Mouse (Mus musculus) heart, postnatal 0 days (tissue): ENCODE data around the gene Enoph1. TPM values are rescaled to one million over a fixed set of nuclear protein-coding genes. Genes with fewer than 3 reads are reported as not detected.
A peak's percentile ranks its signal among the peaks of the same experiment; 100 is the strongest.

Experiments used
- ATAC-seq: fragments of 200-750 bp; cut with Nextera tagmentation; 2 replicates; pipeline ENCODE4 v1.8.0; 2017; ENCODE audit warnings: low read depth, moderate number of reproducible peaks, moderate library complexity; ENCODE audit not compliant: insufficient read depth
- DNase-seq: peaks from one replicate; pipeline ENCODE4 v3.0.0-alpha.2; 2016; ENCODE audit warnings: low spot score
- H3K27ac ChIP-seq: fragments of 300-500 bp; sonication (generic); 2 replicates; pipeline ENCODE4 v1.5.1; 2014; ENCODE audit warnings: low read depth, mild to moderate bottlenecking
- H3K27me3 ChIP-seq: fragments of 300-500 bp; sonication (generic); 2 replicates; pipeline ENCODE4 v1.6.1; 2014; ENCODE audit warnings: low read length, mixed read lengths; ENCODE audit not compliant: control insufficient read depth, insufficient read depth
- H3K36me3 ChIP-seq: fragments of 300-500 bp; sonication (generic); replicated peaks from 2 replicates; pipeline ENCODE4 v1.6.1; 2014; ENCODE audit warnings: low read length, mixed read lengths; ENCODE audit not compliant: control insufficient read depth, insufficient read depth
- H3K4me1 ChIP-seq: fragments of 300-500 bp; sonication (generic); 2 replicates; pipeline ENCODE4 v1.6.1; 2014; ENCODE audit warnings: antibody characterized with exemption; ENCODE audit not compliant: control insufficient read depth, insufficient read depth
- H3K4me2 ChIP-seq: fragments of 300-500 bp; sonication (generic); 2 replicates; pipeline ENCODE4 v1.6.1; 2014; ENCODE audit warnings: low read depth, mild to moderate bottlenecking, low read length, moderate library complexity
- H3K4me3 ChIP-seq: fragments of 300-500 bp; sonication (generic); 2 replicates; pipeline ENCODE4 v1.5.1; 2014; ENCODE audit warnings: low read depth, low read length
- H3K9ac ChIP-seq: fragments of 300-500 bp; sonication (generic); replicated peaks from 2 replicates; pipeline ENCODE4 v1.6.1; 2014; ENCODE audit warnings: low read depth, low read length, mixed read lengths
- H3K9me3 ChIP-seq: fragments of 300-500 bp; sonication (generic); replicated peaks from 2 replicates; pipeline ENCODE4 v1.6.1; 2016; ENCODE audit warnings: low read length; ENCODE audit not compliant: control insufficient read depth
- CTCF ChIP-seq: IDR thresholded peaks from 2 replicates; pipeline ENCODE4 v1.5.1; 2016; ENCODE audit warnings: antibody characterized with exemption, control low read depth, low read depth
- EP300 ChIP-seq: IDR thresholded peaks from 2 replicates; pipeline ENCODE4 v1.6.1; 2016; ENCODE audit warnings: antibody characterized with exemption, low read depth
- WGBS: fragments of 180-500 bp; shearing (Covaris S2); extraction: QIAGEN DNeasy Blood & Tissue Kit; methylation state at CpG from one replicate; pipeline ENCODE4 v1.1.7; 2014; 5-methylcytosine and 5-hydroxymethylcytosine counted together
- polyA plus RNA-seq: library from polyadenylated mRNA; unstranded; fragments of >200 nt; fragmentation: Nextera tagmentation; extraction: Ambion mirVana; gene quantifications from 2 replicates; pipeline ENCODE4 v1.2.1, GENCODE M21; 2015
- total RNA-seq: library from RNA; depleted of rRNA; stranded (reverse); fragments of >200 nt; gene quantifications from 2 replicates; pipeline ENCODE4 v1.2.3, GENCODE M21; 2014; ENCODE audit warnings: low replicate concordance

Gene Enoph1
- total and polyA plus RNA-seq, 2 experiments from 2014 or later: 6.0 to 15.7 TPM

GRCm38 (mm10) chr5:100020089-100020488, 19.7 kb upstream of the Enoph1 start:
- H3K9ac ChIP-seq: no peak overlapping the region
- H3K36me3 ChIP-seq: no peaks in the 10 kb centered on the region
- no peak overlapping the region for H3K27ac ChIP-seq
- H3K27me3 ChIP-seq: no peaks in the 10 kb centered on the region
- 0 out of 2 replicates have a peak, but pooled peaks cover 6% of the 10 kb centered on the region for H3K4me1 ChIP-seq
- DNase-seq (no peak), ATAC-seq (no peak)
- 0 out of 2 replicates have a peak, but pooled peaks cover 4% of the 10 kb centered on the region for H3K9me3 ChIP-seq
- H3K4me2 ChIP-seq: no peak overlapping the region
- no peak overlapping the region for H3K4me3 ChIP-seq
- TF ChIP-seq CTCF (no peak), EP300 (no peak)

GRCm38 (mm10) chr5:100024403-100024802, 15.4 kb upstream of the Enoph1 start:
- Histone ChIP-seq H3K9ac (no peak overlapping the region), H3K4me1 (0 out of 2 replicates have a peak, but pooled peaks cover 6% of the 10 kb centered on the region), H3K27ac (no peak overlapping the region), H3K4me3 (no peak overlapping the region), H3K36me3 (no peaks in the 10 kb centered on the region), H3K27me3 (no peaks in the 10 kb centered on the region), H3K4me2 (no peak overlapping the region), H3K9me3 (0 out of 2 replicates have a peak, but pooled peaks cover 4% of the 10 kb centered on the region)
- no peak for TF ChIP-seq EP300
- TF ChIP-seq CTCF: no peak
- 44% methylated on average over 5 of the region's 5 CpGs for WGBS
- DNase-seq (no peak), ATAC-seq (no peak)

- 83% methylated on average over 1 of the region's 1 CpGs for WGBS
- DNase-seq (no peak), ATAC-seq (no peak)
- no peak overlapping the region for H3K4me2 ChIP-seq
- 0 out of 2 replicates have a peak, but pooled peaks cover 4% of the 10 kb centered on the region for H3K9me3 ChIP-seq
- H3K4me3 ChIP-seq: no peak overlapping the region
- H3K4me1 ChIP-seq: 0 out of 2 replicates have a peak, but pooled peaks cover 10% of the 10 kb centered on the region
- H3K27ac ChIP-seq: no peak overlapping the region
- no peak overlapping the region for H3K9ac ChIP-seq
- H3K27me3 ChIP-seq: no peaks in the 10 kb centered on the region
- TF ChIP-seq EP300 (no peak), CTCF (no peak)
- no peaks in the 10 kb centered on the region for H3K36me3 ChIP-seq
Observed at GRCm38 (mm10) chr5:100024868-100025267, 14.9 kb upstream of the Enoph1 start.

DNA sequence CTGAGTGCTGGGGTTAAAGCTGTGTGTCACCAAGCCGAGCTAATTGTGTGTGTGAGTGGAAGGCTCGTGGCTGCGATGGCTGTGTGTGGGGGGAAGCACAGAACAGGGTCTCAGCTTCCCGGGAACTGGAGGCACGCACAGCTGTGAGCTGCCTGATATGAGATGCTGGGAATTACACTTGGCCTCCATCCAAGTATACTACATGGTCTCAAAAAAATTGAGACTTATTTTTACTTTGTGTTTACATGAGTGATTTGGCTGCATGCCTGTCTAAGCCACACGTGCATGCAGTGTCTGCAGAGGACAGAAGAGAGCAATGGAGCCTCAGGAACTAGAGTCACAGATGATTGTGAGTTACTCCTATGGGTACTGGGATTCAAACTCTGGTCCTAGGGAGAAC, 9.7 kb upstream of the Enoph1 start:
- Histone ChIP-seq H3K4me1 (peaks cover 16% of the 10 kb centered on the region), H3K4me2 (no peak overlapping the region), H3K9ac (no peak overlapping the region), H3K27ac (peak overlapping the region; percentile 66), H3K36me3 (peaks cover 32% of the 10 kb centered on the region), H3K9me3 (no peaks in the 10 kb centered on the region), H3K4me3 (no peak overlapping the region), H3K27me3 (no peaks in the 10 kb centered on the region)
- TF ChIP-seq EP300: no peak
- 2% methylated on average over 6 of the region's 6 CpGs for WGBS
- peak; percentile 93 for DNase-seq
- peak; percentile 87 for ATAC-seq

DNA sequence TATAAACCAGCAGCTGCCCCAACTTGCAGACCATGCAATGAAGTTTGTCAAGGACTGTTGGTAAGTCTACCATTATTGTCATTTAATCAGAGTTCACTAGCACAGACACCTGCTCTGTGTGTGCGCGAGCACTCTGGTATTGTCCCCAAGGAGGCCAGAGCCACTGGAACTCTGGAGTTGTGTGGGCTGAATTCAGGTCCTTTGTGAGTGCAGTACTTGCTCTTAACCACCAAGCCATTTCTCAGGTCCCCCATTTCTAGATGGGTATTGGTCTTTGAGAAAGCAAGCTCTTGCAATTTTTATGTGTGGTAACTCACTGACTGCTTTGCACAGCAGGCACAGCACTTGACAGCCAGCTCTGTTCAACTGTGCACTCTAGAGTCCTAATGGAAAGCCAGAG, 7.7 kb upstream of the Enoph1 start:
- Histone ChIP-seq H3K36me3 (peaks cover 32% of the 10 kb centered on the region), H3K9ac (no peak overlapping the region), H3K4me1 (peaks cover 24% of the 10 kb centered on the region), H3K27ac (peak overlapping the region; percentile 36), H3K9me3 (no peaks in the 10 kb centered on the region), H3K27me3 (no peaks in the 10 kb centered on the region), H3K4me3 (no peak overlapping the region), H3K4me2 (no peak overlapping the region)
- ATAC-seq (no peak), DNase-seq (no peak)
- TF ChIP-seq EP300 (no peak), CTCF (no peak)
- WGBS: 83% methylated on average over 2 of the region's 2 CpGs

DNA sequence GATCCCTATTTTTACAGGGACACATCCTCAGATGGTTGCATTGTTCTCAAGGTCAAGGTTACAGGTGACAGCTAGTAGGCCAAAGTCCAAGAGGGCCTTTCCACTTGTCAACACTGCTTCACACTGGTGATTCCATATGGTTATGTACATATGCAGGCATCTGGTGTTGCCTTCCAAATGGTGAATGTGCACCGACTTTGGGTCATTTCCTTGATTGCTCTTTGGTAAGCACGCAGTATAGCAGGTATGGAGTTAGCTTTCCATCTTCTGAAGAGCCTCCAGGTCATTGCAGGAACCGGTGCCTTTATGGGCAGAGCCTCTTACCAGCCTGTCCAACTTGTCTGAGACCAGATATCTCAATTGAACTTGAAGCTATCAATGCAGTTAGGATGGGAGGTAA, 7.1 kb upstream of the Enoph1 start:
- no peak for DNase-seq
- Histone ChIP-seq H3K36me3 (peaks cover 32% of the 10 kb centered on the region), H3K27ac (peak overlapping the region; percentile 36; the same call in 1 of the 2 replicates), H3K4me2 (no peak overlapping the region), H3K27me3 (no peaks in the 10 kb centered on the region), H3K9me3 (no peaks in the 10 kb centered on the region), H3K9ac (no peak overlapping the region), H3K4me3 (no peak overlapping the region), H3K4me1 (peaks cover 29% of the 10 kb centered on the region)
- TF ChIP-seq EP300 (no peak), CTCF (no peak)
- 58% methylated on average over 3 of the region's 3 CpGs for WGBS
- ATAC-seq: no peak
